Mouse (Mus musculus): ENCODE measurements around the gene Hypm.

Gene Hypm

GRCm38 (mm10) chrX:9846628-9847027 lies at the start of gene Hypm:
Gene Hypm, plus strand, starts transcription at chrX:9846928.
- no peak for DNase-seq

- no peak for DNase-seq
Measured at GRCm38 (mm10) chrX:9810101-9810500, 36.6 kb upstream of the Hypm start.

GRCm38 (mm10) chrX:9812469-9812868 lies 34.3 kb upstream of the Hypm start:
- DNase-seq, result no peak

- DNase-seq, result no peak
Measured at GRCm38 (mm10) chrX:9834779-9835178, 11.9 kb upstream of the Hypm start.

- DNase-seq, result no peak
Measured at GRCm38 (mm10) chrX:9849403-9849802, 2.7 kb downstream of the Hypm start, which contains the start of gene H2al3. Gene H2al3, plus strand, starts transcription at chrX:9849703.

GRCm38 (mm10) chrX:9861859-9862258 lies 15.1 kb downstream of the Hypm start:
- no peak for DNase-seq

GRCm38 (mm10) chrX:9875519-9875918 lies 28.8 kb downstream of the Hypm start:
- no peak for DNase-seq

GRCm38 (mm10) chrX:9885322-9885721 lies 38.6 kb downstream of the Hypm start, which contains the start of gene Sytl5:
Gene Sytl5, plus strand, starts transcription at chrX:9885622.
- no peak for DNase-seq

Measured in retina, postnatal 1 day (tissue).